Mouse (Mus musculus) lung, adult 2 months (tissue): ENCODE results near the gene Fli1.

Experiments used
- CTCF ChIP-seq: fragments of 200-500 bp; IDR thresholded peaks from 2 replicates; pipeline ENCODE4 v1.5.1; 2011; ENCODE audit warnings: mild to moderate bottlenecking, low read length, control low read depth; ENCODE audit not compliant: insufficient read depth
- POLR2A ChIP-seq: fragments of 200-500 bp; IDR thresholded peaks from 2 replicates; pipeline ENCODE4 v1.6.1; 2011; ENCODE audit warnings: low read depth, mild to moderate bottlenecking, control low read depth, low read length, borderline replicate concordance; ENCODE audit errors: extremely low read depth

DNA sequence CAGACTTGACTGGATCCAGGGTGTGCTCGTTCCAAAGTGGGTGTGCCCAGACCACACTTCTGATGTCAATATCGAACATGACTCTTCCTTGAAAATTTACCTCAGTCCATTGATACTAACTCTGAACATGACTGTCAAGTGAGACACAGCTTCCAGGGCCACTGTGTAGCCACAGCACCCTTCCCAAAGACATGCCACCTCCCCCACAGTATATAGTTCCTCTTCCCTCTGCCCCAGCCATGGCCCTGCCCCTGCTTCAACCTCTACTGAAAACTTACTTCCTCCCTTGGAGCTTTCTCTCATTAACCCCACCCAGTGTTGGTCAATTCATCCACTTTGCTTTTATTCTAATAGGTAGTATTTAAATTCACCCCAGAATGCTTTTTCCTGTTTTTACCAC is 34.0 kb downstream of the Fli1 start:
- TF ChIP-seq CTCF (no peak), POLR2A (no peak)
